Mouse (Mus musculus) thymus, postnatal 10 days (tissue): ENCODE results near the gene Nlrc5.
A peak's percentile ranks its signal among the peaks of the same experiment; 100 is the strongest.

ENCODE experiments used
- DNase-seq, 2 experiments: peaks; one replicate each; pipeline ENCODE4 v3.0.0; 2021; ENCODE audit warnings: low spot score in 2 of 2

Gene Nlrc5

GRCm38 (mm10) chr8:94528245-94528644 lies 94.1 kb downstream of the Nlrc5 start:
- DNase-seq, result peak; percentile 8 to 42

GRCm38 (mm10) chr8:94529875-94530274 lies 95.7 kb downstream of the Nlrc5 start:
- no peak for DNase-seq

- no peak for DNase-seq
These were observed 96.5 kb downstream of the Nlrc5 start for GRCm38 (mm10) chr8:94530643-94531042.

- DNase-seq, result no peak
These were observed 97.8 kb downstream of the Nlrc5 start for GRCm38 (mm10) chr8:94532000-94532399.

- DNase-seq, result no peak
These were observed 98.3 kb downstream of the Nlrc5 start for GRCm38 (mm10) chr8:94532525-94532872.

GRCm38 (mm10) chr8:94532873-94533671 lies 98.9 kb downstream of the Nlrc5 start, which contains the start of gene Cpne2:
TSS of gene Cpne2 (plus strand) at chr8:94532990.
- DNase-seq, result peak; percentile 11 to 43

GRCm38 (mm10) chr8:94534612-94535011 lies 100.5 kb downstream of the Nlrc5 start:
- no peak for DNase-seq

GRCm38 (mm10) chr8:94535631-94536030 lies 101.5 kb downstream of the Nlrc5 start:
- no peak for DNase-seq

GRCm38 (mm10) chr8:94537456-94537855 lies 103.3 kb downstream of the Nlrc5 start:
- no peak for DNase-seq

- no peak for DNase-seq
These were observed 105.9 kb downstream of the Nlrc5 start for GRCm38 (mm10) chr8:94540025-94540424.

GRCm38 (mm10) chr8:94540889-94541795 lies 107.0 kb downstream of the Nlrc5 start:
- no peak for DNase-seq

- no peak for DNase-seq
These were observed 109.8 kb downstream of the Nlrc5 start for GRCm38 (mm10) chr8:94543981-94544380.

GRCm38 (mm10) chr8:94549041-94549440 lies 114.9 kb downstream of the Nlrc5 start:
- DNase-seq, result no peak

GRCm38 (mm10) chr8:94549482-94549881 lies 115.3 kb downstream of the Nlrc5 start:
- DNase-seq, result no peak

GRCm38 (mm10) chr8:94549998-94550397 lies 115.8 kb downstream of the Nlrc5 start:
- DNase-seq, result no peak

GRCm38 (mm10) chr8:94551471-94552422 lies 117.6 kb downstream of the Nlrc5 start:
- DNase-seq, result no peak

GRCm38 (mm10) chr8:94552696-94553095 lies 118.5 kb downstream of the Nlrc5 start:
- no peak for DNase-seq

GRCm38 (mm10) chr8:94557281-94557680 lies 123.1 kb downstream of the Nlrc5 start:
- no peak for DNase-seq

- no peak for DNase-seq
These were observed 127.1 kb downstream of the Nlrc5 start for GRCm38 (mm10) chr8:94561256-94561655.

- no peak for DNase-seq
These were observed 130.3 kb downstream of the Nlrc5 start for GRCm38 (mm10) chr8:94564421-94564820.

- DNase-seq, result no peak
These were observed 131.9 kb downstream of the Nlrc5 start for GRCm38 (mm10) chr8:94566033-94566432.
